Mouse (Mus musculus) embryonic stem cell, embryonic (primary cell): Measurements from ENCODE around the gene Fgfr2.
"Not testable (repeated sequence)": the region's sequence is repeated elsewhere in the genome, so short reads cannot be mapped to it uniquely, and the experiment has no call there.

ENCODE experiments used
- CTCF ChIA-PET, 4 experiments: fragments of 300-600 bp in 2 of 4; fragments of 350-600 bp in 2 of 4; sonication (Branson Sonifier 250); formaldehyde crosslinking; loops; one replicate each; lab custom pipeline; 2022; ENCODE audit warnings: inconsistent platforms in 2 of 4; lab: Charles Lee
- POLR2A ChIA-PET, 4 experiments: fragments of 300-600 bp in 2 of 4; fragments of 350-600 bp in 2 of 4; sonication (Branson Sonifier 250); formaldehyde crosslinking; loops; one replicate each; lab custom pipeline; 2022; ENCODE audit warnings: antibody characterized with exemption in 4 of 4, inconsistent platforms in 1 of 4; lab: Charles Lee

The Fgfr2 gene

DNA sequence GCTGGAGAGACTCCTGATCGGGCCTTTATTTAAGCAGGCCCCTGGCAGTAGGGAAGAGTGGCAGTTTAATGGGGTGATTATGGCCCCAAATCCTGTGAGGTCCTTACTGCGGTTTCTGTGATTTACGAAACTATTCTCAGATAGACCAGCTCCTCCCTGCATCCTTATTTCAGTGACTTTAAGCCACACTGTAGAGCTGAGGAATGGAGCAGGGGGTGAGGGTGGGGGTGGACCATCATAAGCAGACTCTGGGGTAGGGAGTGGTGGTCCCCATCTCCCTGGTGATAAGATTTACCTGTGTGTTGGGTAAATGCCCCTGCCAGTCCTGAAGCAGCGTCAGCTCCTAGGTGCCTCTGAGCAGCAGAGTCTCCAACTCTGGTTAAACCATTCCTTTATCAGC, 2516.2 kb downstream of the Fgfr2 start:
- POLR2A ChIA-PET: interaction anchor here in 2 of 4 experiments (0.5 to 2.3 kb wide), 8 partner anchors 39 to 1982 kb away, joined by 3 to 7 read pairs (median 4); no protein-coding TSS in a partner anchor

GRCm38 (mm10) chr7:130605111-130605510, 2518.0 kb downstream of the Fgfr2 start:
- ChIA-PET CTCF (interaction anchor here (0.5 to 2.9 kb wide), 53 partner anchors 9 to 157 kb away, joined by 3 to 14 read pairs (median 4); no protein-coding TSS in a partner anchor), POLR2A (interaction anchor here (0.5 to 4.5 kb wide), 31 partner anchors 8 to 157 kb away, joined by 3 to 60 read pairs (median 4); no protein-coding TSS in a partner anchor)

More for the DNA sequence above, 2516.2 kb downstream of the Fgfr2 start:
- CTCF ChIA-PET: interaction anchor here in 1 of 4 experiments (0.6 to 1.3 kb wide), 2 partner anchors 52 to 156 kb away, joined by 3 read pairs; no protein-coding TSS in a partner anchor

GRCm38 (mm10) chr7:130604390-130604789, 2518.8 kb downstream of the Fgfr2 start:
- CTCF ChIA-PET: interaction anchor here (0.6 to 2.9 kb wide), 45 partner anchors 9 to 205 kb away, joined by 3 to 14 read pairs (median 4); no protein-coding TSS in a partner anchor
- POLR2A ChIA-PET: interaction anchor here in 3 of 4 experiments (0.6 to 4.5 kb wide), 23 partner anchors 9 to 158 kb away, joined by 3 to 60 read pairs (median 4); no protein-coding TSS in a partner anchor

- POLR2A ChIA-PET: interaction anchor here in 3 of 4 experiments (0.6 to 4.5 kb wide), 22 partner anchors 10 to 1976 kb away, joined by 3 to 60 read pairs (median 5); no protein-coding TSS in a partner anchor
- CTCF ChIA-PET: interaction anchor here in 1 of 4 experiments (0.6 to 2.9 kb wide), 3 partner anchors 13 to 70 kb away, joined by 3 to 14 read pairs (median 6); no protein-coding TSS in a partner anchor
These were observed 2519.6 kb downstream of the Fgfr2 start for GRCm38 (mm10) chr7:130603556-130603955.

DNA sequence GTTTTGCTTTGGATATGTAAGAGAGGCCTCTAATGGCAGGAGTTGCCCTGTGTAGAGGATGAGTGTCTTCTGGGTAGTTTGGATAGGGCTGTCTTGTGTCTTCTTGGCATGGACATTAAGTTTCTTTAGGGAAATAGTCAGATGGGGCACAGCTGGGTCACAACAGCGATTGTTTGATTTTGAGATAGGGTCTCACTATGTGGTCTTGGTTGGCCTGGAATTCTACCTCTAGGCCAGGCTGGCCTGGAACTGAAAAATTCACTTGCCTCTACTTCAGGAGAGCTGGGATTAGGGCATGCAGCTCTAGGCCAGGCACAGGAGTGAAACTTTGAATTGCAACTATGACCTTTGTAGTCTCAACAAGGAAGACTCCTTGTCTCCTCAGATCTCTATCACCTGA, 2520.3 kb downstream of the Fgfr2 start:
- CTCF ChIA-PET: interaction anchor here in 2 of 4 experiments (0.6 to 2.9 kb wide), 6 partner anchors 11 to 70 kb away, joined by 3 to 14 read pairs (median 4); no protein-coding TSS in a partner anchor
- POLR2A ChIA-PET: interaction anchor here in 3 of 4 experiments (0.5 to 4.5 kb wide), 28 partner anchors 11 to 1975 kb away, joined by 3 to 60 read pairs (median 5); no protein-coding TSS in a partner anchor

DNA sequence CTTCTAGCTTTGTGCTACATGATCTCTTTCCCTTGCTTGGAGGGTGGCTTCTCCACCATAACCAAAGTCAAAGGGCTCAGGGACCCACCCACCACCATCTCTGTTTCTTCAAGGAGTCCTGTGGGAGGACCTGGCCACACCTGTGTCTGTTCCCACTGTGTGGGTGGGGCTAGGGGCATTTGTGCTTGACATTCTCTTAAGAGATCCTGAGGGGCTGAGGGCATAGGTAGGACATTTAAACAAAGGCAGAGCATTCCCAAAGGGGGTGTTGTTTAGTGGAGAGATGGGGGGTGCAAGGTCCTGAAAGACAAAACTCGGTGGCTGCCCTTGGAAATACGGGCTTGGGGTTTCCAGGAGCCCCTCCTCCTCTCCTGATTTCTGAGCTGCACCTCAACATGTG, 2522.6 kb downstream of the Fgfr2 start:
- CTCF ChIA-PET: interaction anchor here in 3 of 4 experiments (0.6 to 1.8 kb wide), 3 partner anchors 34 to 67 kb away, joined by 4 to 7 read pairs (median 5); no protein-coding TSS in a partner anchor

GRCm38 (mm10) chr7:130600074-130600473, 2523.1 kb downstream of the Fgfr2 start:
- CTCF ChIA-PET: interaction anchor here in 3 of 4 experiments (0.6 to 1.8 kb wide), 4 partner anchors 11 to 66 kb away, joined by 4 to 7 read pairs (median 5); no protein-coding TSS in a partner anchor
- POLR2A ChIA-PET: interaction anchor here in 3 of 4 experiments (0.6 to 3.0 kb wide), 19 partner anchors 10 to 123 kb away, joined by 3 to 15 read pairs (median 4); partner anchors contain the start of gene Tacc2 (in 1 of the 3)

More for the DNA sequence above, 2522.6 kb downstream of the Fgfr2 start:
- POLR2A ChIA-PET: interaction anchor here in 3 of 4 experiments (0.5 to 3.0 kb wide), 16 partner anchors 10 to 117 kb away, joined by 3 to 15 read pairs (median 4); no protein-coding TSS in a partner anchor

DNA sequence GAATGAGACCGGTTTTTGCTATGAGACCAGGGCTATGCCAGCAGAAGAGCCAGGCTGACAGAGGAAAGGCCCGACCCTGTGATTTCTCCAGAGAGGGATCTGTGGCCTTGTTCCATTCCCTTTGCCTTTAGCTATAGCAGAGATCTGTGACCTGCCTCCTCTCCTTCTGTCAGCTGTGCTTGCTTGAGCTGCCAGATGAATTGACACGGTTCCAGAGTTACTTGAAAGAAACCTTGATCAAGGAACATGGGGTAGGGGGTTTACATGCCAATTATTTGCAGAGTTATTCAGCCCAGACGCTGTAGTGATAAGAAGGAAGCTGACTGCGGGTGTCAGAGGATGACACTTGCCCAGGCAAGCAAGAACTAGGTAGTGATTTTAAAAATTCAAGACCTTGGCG, 2525.6 kb downstream of the Fgfr2 start:
- ChIA-PET CTCF (no interaction called here), POLR2A (interaction anchor here in 1 of 4 experiments (1.1 to 1.5 kb wide), 3 partner anchors 26 to 55 kb away, joined by 3 to 5 read pairs (median 4); no protein-coding TSS in a partner anchor)

DNA sequence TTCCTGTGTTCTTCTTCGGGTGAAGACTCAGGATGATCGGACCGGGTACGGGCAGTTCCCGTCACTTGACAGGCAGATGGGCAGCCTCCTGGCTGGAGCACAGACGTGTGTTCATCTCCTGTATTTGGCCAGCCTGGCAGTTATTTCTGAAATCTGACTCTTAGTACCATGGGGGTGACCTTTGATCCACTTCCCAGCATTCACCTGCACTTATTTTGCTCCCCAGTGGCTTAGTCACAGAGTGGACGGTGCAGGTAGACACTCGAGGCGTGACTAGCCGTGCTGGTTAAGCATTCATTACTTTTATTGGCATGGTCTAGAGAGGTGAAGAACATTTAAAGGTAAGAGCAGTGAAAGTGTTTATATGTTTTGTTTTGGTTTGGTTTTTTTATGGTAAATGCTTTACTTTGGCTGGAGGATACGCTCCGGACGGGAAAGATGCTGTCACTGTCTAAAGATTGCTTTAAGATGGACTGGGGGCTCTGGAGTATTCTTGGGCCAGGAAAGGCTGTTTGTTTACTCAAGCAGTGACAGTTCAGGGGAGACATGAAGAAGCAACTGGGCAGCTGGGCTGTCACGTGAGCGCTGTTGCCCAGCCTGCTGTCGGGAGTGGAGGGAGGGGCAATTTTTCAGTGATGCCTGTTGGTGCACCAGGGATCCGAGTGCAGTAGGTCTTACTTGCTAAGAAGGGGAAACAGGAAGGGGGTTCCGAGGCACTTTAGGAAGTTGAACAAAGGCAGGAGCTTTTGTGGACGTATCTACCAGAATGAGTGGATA, 2526.9 kb downstream of the Fgfr2 start:
- ChIA-PET POLR2A (interaction anchor here in 1 of 4 experiments (0.6 to 1.2 kb wide), 2 partner anchors 49 to 63 kb away, joined by 3 read pairs; no protein-coding TSS in a partner anchor), CTCF (interaction anchor here in 1 of 4 experiments (0.6 kb wide), 1 partner anchor 301 kb away, joined by 3 read pairs; no protein-coding TSS in a partner anchor)

DNA sequence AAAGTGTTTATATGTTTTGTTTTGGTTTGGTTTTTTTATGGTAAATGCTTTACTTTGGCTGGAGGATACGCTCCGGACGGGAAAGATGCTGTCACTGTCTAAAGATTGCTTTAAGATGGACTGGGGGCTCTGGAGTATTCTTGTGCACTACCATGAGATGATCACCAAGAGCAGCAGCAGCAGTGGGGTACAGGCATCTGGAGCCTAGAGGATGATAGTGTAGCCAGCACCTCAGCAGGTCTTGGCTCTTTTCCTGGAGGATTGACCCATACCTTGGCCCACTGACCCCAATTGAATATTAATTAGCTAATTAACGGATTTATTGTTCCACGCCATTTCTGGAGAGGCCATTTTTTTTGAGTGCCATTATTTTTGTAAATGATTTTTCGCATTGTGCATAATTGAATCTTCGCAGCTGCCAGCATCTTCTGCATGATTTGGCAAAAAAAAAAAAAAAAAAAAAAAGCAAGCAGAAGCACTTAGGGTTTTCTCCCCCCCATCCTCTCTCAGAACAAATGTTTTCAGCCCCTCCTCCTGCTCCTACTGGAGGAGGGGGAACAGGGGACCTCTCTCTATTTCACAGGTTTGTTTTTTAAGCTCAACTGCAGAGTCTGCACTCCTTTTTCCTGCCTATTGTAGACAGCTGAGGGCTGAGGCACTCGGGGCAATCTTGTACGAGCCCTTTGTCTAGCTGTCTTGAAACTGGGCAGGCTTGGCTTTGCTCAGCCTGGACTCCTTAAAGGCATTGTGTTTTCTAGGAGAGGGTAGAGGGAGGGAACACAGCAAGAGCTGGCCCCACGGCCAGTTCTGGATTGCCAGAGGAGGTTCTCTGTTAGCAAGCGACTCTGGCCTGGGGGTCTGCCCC, 2529.5 kb downstream of the Fgfr2 start:
- CTCF ChIA-PET, POLR2A ChIA-PET: not testable (repeated sequence)

- CTCF ChIA-PET, POLR2A ChIA-PET: not testable (repeated sequence)
These were observed 2530.2 kb downstream of the Fgfr2 start for GRCm38 (mm10) chr7:130592975-130593374.

- ChIA-PET POLR2A (interaction anchor here (0.7 to 2.8 kb wide), 35 partner anchors 9 to 274 kb away, joined by 3 to 28 read pairs (median 5); partner anchors contain the start of genes Plekha1 (in 1 of the 4) and Tacc2 (in 1 of the 4)), CTCF (interaction anchor here in 3 of 4 experiments (0.6 to 2.4 kb wide), 5 partner anchors 13 to 179 kb away, joined by 3 to 14 read pairs (median 5); no protein-coding TSS in a partner anchor)
These were observed 2532.2 kb downstream of the Fgfr2 start for GRCm38 (mm10) chr7:130590845-130591437.

DNA sequence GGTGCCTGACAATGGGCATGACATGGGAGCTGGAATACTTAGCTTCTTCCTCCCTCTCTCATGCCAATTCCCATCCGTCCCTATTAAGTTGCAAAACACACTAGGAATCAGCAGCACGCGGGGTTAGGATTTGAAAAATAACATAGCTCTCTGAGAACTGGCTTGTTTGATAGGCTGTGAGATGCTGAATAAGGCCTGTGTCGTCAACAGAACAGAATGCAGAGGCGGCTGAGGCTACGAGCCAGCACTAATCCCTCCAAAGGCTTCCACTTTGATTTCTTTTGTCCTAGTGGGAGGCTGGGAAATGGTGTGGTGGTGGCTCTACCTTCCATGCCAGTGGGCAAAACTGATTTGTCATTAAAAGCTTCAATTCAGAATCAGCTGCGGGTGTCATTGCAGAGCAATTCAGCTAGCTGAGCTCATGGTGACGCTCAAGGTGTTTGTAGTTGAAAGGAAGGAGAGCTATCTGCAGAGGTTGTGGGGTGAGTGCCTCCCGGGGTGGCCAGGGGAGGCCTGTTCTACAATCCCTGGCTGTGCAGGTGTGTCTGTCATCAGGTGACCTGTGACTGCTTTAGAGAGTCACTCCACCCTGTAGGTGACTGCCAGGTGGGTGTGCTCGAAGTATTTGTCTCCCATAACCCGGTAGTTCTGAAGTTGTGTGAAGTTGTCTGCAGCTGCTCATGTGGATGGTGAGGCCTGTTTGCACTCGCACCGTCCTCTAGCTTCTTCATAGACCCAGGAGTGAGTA, 2532.9 kb downstream of the Fgfr2 start:
- CTCF ChIA-PET: interaction anchor here in 3 of 4 experiments (0.6 to 2.4 kb wide), 7 partner anchors 14 to 179 kb away, joined by 3 to 14 read pairs (median 3); no protein-coding TSS in a partner anchor
- POLR2A ChIA-PET: interaction anchor here (0.6 to 2.8 kb wide), 42 partner anchors 8 to 275 kb away, joined by 3 to 28 read pairs (median 4); partner anchors contain the start of genes Plekha1 (in 1 of the 4) and Tacc2 (in 1 of the 4)

DNA sequence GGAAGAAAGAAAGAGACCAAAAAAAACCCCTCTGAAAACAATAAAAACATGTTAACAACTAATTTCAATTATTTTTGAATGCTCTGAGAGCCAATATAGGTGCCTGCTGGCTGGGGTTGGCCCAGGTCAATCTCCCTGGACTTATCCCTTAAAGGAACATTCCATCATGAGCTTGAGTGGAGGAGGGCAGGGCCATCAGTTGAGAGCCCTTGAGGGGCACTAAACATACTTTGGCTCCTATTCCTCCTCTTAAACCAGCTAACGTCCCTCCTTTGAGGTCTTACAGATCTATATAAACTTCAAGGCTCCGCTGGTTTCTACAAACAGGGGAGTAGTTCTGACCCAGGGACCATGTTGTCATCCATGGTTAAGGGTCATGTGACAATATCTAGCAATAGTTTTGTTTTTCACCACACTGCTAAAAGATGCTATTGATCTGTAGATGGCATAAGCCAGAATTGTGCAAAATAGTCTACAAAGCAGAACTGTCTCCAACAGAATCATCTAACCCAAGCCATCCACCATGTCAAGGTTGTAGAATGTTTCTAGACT, 2536.6 kb downstream of the Fgfr2 start:
- CTCF ChIA-PET: no interaction called here

GRCm38 (mm10) chr7:130578607-130579006, 2544.5 kb downstream of the Fgfr2 start:
- ChIA-PET CTCF (no interaction called here), POLR2A (interaction anchor here in 2 of 4 experiments (0.6 to 2.2 kb wide), 5 partner anchors 12 to 327 kb away, joined by 3 to 5 read pairs (median 3); no protein-coding TSS in a partner anchor)

More for the DNA sequence above, 2536.6 kb downstream of the Fgfr2 start:
- POLR2A ChIA-PET: interaction anchor here in 1 of 4 experiments (0.8 kb wide), 1 partner anchor 211 kb away, joined by 3 read pairs; no protein-coding TSS in a partner anchor
